In the genomic region with DNA sequence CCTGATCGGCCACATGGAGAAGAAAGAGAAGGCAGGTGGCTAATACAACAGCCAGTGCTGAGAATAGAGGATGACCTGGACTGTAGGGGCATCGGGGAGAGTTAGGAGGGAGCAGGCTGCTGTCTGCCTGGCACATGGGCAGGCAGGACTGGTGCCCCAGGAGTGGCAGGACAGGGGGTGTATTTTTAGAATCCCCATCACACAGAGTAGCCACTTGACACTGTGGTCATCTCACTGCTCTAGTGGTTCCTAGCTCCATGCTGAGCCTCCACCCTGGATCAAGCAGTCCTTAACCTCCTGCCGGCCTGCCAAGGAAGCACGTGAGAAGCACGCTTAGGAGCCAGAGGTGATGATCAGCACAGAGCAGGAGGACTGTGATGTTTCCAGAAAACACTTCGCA, we compare ENCODE assay signal across 25 mouse cellular contexts.
DNase-seq lines count a peak whose midpoint lies in the region; ATAC-seq and TF ChIP-seq lines count a peak whose summit lies in the region.
"Had no signal": no experiment of that assay in that cellular context is flagged by ENCODE, and none has a peak within 500 bp of the region (broad histone marks: within the 10 kb centered on the region; RNA-seq: fewer than 3 reads in every experiment).

No protein-coding gene starts in this region.

- H3K9me3 ChIP-seq in heart, embryonic 16.5 days (replicated peaks; ENCODE audit: control insufficient read depth, low read length): no peaks in the 10 kb centered on the region
- H3K9me3 ChIP-seq: embryonic facial prominence, embryonic 13.5 days; forebrain, embryonic 15.5 days; liver, embryonic 13.5 days; neural tube, embryonic 12.5 days; stomach, embryonic 15.5 days had no signal

- H3K4me1 ChIP-seq in heart, adult 2 months (ENCODE audit: control insufficient read depth, insufficient read depth, low read length): no peaks in the 10 kb centered on the region
- peaks cover 9% of the 10 kb centered on the region for H3K4me1 ChIP-seq in heart, embryonic 16.5 days (ENCODE audit: control insufficient read depth, insufficient read depth, low read length)
- H3K4me1 ChIP-seq: embryonic facial prominence, embryonic 13.5 days; liver, embryonic 13.5 days; neural tube, embryonic 12.5 days; stomach, embryonic 15.5 days had no signal

- no peak for TF ChIP-seq CTCF in heart, adult 2 months (IDR thresholded peaks at IDR 0.05)

- peak overlapping the region; percentile 89 for H3K27ac ChIP-seq in heart, adult 2 months
- H3K27ac ChIP-seq in heart, embryonic 16.5 days (ENCODE audit: low read length): no peak overlapping the region
- H3K27ac ChIP-seq: embryonic facial prominence, embryonic 13.5 days; forebrain, embryonic 15.5 days; hindbrain, embryonic 14.5 days; liver, embryonic 13.5 days; neural tube, embryonic 12.5 days; stomach, embryonic 15.5 days had no signal

- no peak overlapping the region for H3K4me3 ChIP-seq in heart, adult 2 months
- no peak overlapping the region for H3K4me3 ChIP-seq in heart, embryonic 16.5 days (ENCODE audit: low read length)
- H3K4me3 ChIP-seq: embryonic facial prominence, embryonic 13.5 days; erythroblast, embryonic 14.5 days; forebrain, embryonic 15.5 days; liver, embryonic 13.5 days; neural tube, embryonic 12.5 days; stomach, embryonic 15.5 days had no signal

- H3K36me3 ChIP-seq in heart, adult 2 months (ENCODE audit: control insufficient read depth, insufficient read depth, low read length): no peaks in the 10 kb centered on the region
- H3K36me3 ChIP-seq in heart, embryonic 16.5 days (ENCODE audit: control insufficient read depth, insufficient read depth): no peaks in the 10 kb centered on the region
- H3K36me3 ChIP-seq: embryonic facial prominence, embryonic 13.5 days; forebrain, embryonic 15.5 days; liver, embryonic 13.5 days; neural tube, embryonic 12.5 days; stomach, embryonic 15.5 days had no signal

- WGBS in heart, adult 2 months: 60% methylated on average over 6 of the region's 6 CpGs
- WGBS in heart, embryonic 16.5 days: 55% methylated on average over 6 of the region's 6 CpGs

- no peaks in the 10 kb centered on the region for H3K27me3 ChIP-seq in heart, adult 2 months (ENCODE audit: control insufficient read depth, insufficient read depth, low read length)
- no peaks in the 10 kb centered on the region for H3K27me3 ChIP-seq in heart, embryonic 16.5 days (ENCODE audit: control insufficient read depth, insufficient read depth, low read length)
- H3K27me3 ChIP-seq: embryonic facial prominence, embryonic 13.5 days; forebrain, embryonic 15.5 days; liver, embryonic 13.5 days; neural tube, embryonic 12.5 days; stomach, embryonic 15.5 days had no signal

- peak; percentile 41 for DNase-seq in gastrocnemius, postnatal 14 days
- peak; percentile 60 to 81 for DNase-seq in heart, adult 2 months
- peak; percentile 64 for DNase-seq in heart, postnatal 4 days
- no peak for DNase-seq in lung, adult 18-20 months
- DNase-seq in cerebellum, adult 9-10 months: no peak
- DNase-seq in right cerebral cortex, postnatal 10 days (ENCODE audit: low spot score in 2 of 2): no peak
- DNase-seq: adrenal gland, adult 2 months; cerebellum, adult 11-12 months; cerebellum, postnatal 25 days; embryo, embryonic 11 days; kidney, adult 18-20 months; layer of hippocampus, adult 9-11 months; liver, embryonic 13.5 days; lung, embryonic 14.5 days; lung, postnatal 4 days; midbrain, embryonic 14.5 days; thymus, postnatal 4 days had no signal

- peak; percentile 59 for ATAC-seq in heart, embryonic 16.5 days (replicated peaks; ENCODE audit: extremely low read depth, insufficient read depth, low FRiP score)
- ATAC-seq: forebrain, embryonic 15.5 days; inflammation-experienced regulatory T-cells, adult 6 months had no signal

- H3K79me2 ChIP-seq in heart, adult 2 months (replicated peaks; ENCODE audit: control insufficient read depth, insufficient read depth, low read length): no peaks in the 10 kb centered on the region

- peak; percentile 27; the same call in 1 of the 2 replicates for TF ChIP-seq POLR2A in heart, adult 2 months (IDR thresholded peaks at IDR 0.05; ENCODE audit: insufficient read depth, low read depth, low read length)

- intact Hi-C loops in gastrocnemius, postnatal 14 days (cut with DNase I; ENCODE audit: low total_unique reads): no loop called here
- intact Hi-C loops in heart, adult 2 months (cut with DNase I): loop anchor here (5.0 to 10.0 kb wide), 2 partner anchors 73 to 211 kb away; no protein-coding TSS in a partner anchor

- H3K4me2 ChIP-seq in heart, embryonic 16.5 days (ENCODE audit: low read depth, low read length): no peak overlapping the region
- H3K4me2 ChIP-seq: embryonic facial prominence, embryonic 13.5 days; forebrain, embryonic 15.5 days; hindbrain, embryonic 14.5 days; liver, embryonic 13.5 days; lung, embryonic 14.5 days; neural tube, embryonic 12.5 days; stomach, embryonic 15.5 days had no signal

- peak; percentile 98 for TF ChIP-seq EP300 in heart, adult 2 months (IDR thresholded peaks at IDR 0.05; ENCODE audit: insufficient read depth, low read depth, low read length)

- H3K9ac ChIP-seq in heart, adult 2 months (ENCODE audit: low read depth, low read length): no peak overlapping the region
- H3K9ac ChIP-seq in heart, embryonic 16.5 days (ENCODE audit: low read length): no peak overlapping the region
- H3K9ac ChIP-seq: embryonic facial prominence, embryonic 13.5 days; forebrain, embryonic 15.5 days; hindbrain, embryonic 14.5 days; liver, embryonic 13.5 days; lung, embryonic 14.5 days; neural tube, embryonic 12.5 days; stomach, embryonic 15.5 days had no signal

Comparison
In these comparisons a context has a peak if more than half of its experiments do, and no peak if none do; other contexts are left out.
1. DNase-seq: peak in gastrocnemius, postnatal 14 days (single experiment), heart, adult 2 months (2 of 2) and heart, postnatal 4 days (single experiment); none in lung, adult 18-20 months (0 of 2), cerebellum, adult 9-10 months (single experiment) and right cerebral cortex, postnatal 10 days (0 of 2).